Mouse (Mus musculus) CH12.LX (cell line): ENCODE results near the gene Srp9. TPM values are rescaled to one million over a fixed set of nuclear protein-coding genes. Genes with fewer than 3 reads are reported as not detected.
A peak's percentile ranks its signal among the peaks of the same experiment; 100 is the strongest.

Experiments used
- DNase-seq: peaks from one replicate; pipeline ENCODE4 v3.0.0-alpha.2; 2013; ENCODE audit errors: extremely low read depth
- H3K27ac ChIP-seq: 2 replicates; pipeline ENCODE4 v1.5.1; 2012; ENCODE audit warnings: low read depth, mild to moderate bottlenecking, control low read depth, moderate library complexity; ENCODE audit not compliant: insufficient read depth
- H3K27me3 ChIP-seq: replicated peaks from 2 replicates; pipeline ENCODE3; 2012; ENCODE audit warnings: inconsistent platforms
- H3K36me3 ChIP-seq, 2 experiments: replicated peaks in 1 of 2; 2 replicates each; pipeline versions ENCODE3 to v1.6.1; 2012; ENCODE audit warnings: inconsistent platforms in 1 of 2, low read length in 1 of 2, mild to moderate bottlenecking in 1 of 2, mixed read lengths in 1 of 2, moderate library complexity in 1 of 2; ENCODE audit not compliant: control insufficient read depth in 1 of 2, insufficient read depth in 1 of 2
- H3K4me1 ChIP-seq, 2 experiments: 2 replicates each; pipeline ENCODE4 v1.6.1; 2012; ENCODE audit warnings: inconsistent platforms in 1 of 2, moderate library complexity in 1 of 2; ENCODE audit not compliant: insufficient read depth in 2 of 2, control insufficient read depth in 1 of 2
- H3K4me2 ChIP-seq: 2 replicates; pipeline ENCODE4 v1.6.1; 2012; ENCODE audit warnings: low read depth, mild to moderate bottlenecking, control low read depth; ENCODE audit not compliant: poor library complexity, insufficient read depth, severe bottlenecking
- H3K4me3 ChIP-seq, 3 experiments: fragments of 150-350 bp in 1 of 3; sonication (generic) in 1 of 3; replicated peaks in 1 of 3; 2 replicates each; pipeline versions ENCODE3 to v1.5.1; 2011 to 2012; ENCODE audit warnings: low read depth in 2 of 3, low read length in 2 of 3, mild to moderate bottlenecking in 2 of 3, moderate library complexity in 2 of 3, control low read depth in 1 of 3, improper control_type of control experiment in 1 of 3, inconsistent platforms in 1 of 3, mixed read lengths in 1 of 3; ENCODE audit not compliant: poor library complexity in 1 of 3
- H3K79me2 ChIP-seq: replicated peaks from 2 replicates; pipeline ENCODE4 v1.6.1; 2012; ENCODE audit warnings: mild to moderate bottlenecking, moderate library complexity; ENCODE audit not compliant: control insufficient read depth, poor library complexity, insufficient read depth, severe bottlenecking; ENCODE audit errors: extremely low read depth
- H3K9ac ChIP-seq: 2 replicates; pipeline ENCODE4 v1.6.1; 2012; ENCODE audit warnings: low read depth, mild to moderate bottlenecking, control low read depth, moderate library complexity; ENCODE audit not compliant: insufficient read depth
- H3K9me3 ChIP-seq: replicated peaks from 2 replicates; pipeline ENCODE3; 2012; ENCODE audit warnings: low read length, inconsistent platforms, mixed read lengths
- BHLHE40 ChIP-seq: IDR thresholded peaks from 2 replicates; pipeline ENCODE4 v1.6.1; 2011; ENCODE audit warnings: mild to moderate bottlenecking, low read depth, low read length, improper control_type of control experiment
- CHD1 ChIP-seq: IDR thresholded peaks from 2 replicates; pipeline ENCODE4 v1.6.1; 2012; ENCODE audit warnings: low read depth, low read length, improper control_type of control experiment, inconsistent platforms
- CHD2 ChIP-seq: IDR thresholded peaks from 2 replicates; pipeline ENCODE4 v1.6.1; 2011; ENCODE audit warnings: low read length, improper control_type of control experiment
- E2F4 ChIP-seq: IDR thresholded peaks from 2 replicates; pipeline ENCODE4 v1.6.1; 2011; ENCODE audit warnings: low read depth, low read length, improper control_type of control experiment; ENCODE audit not compliant: insufficient replicate concordance
- EP300 ChIP-seq: IDR thresholded peaks from 2 replicates; pipeline ENCODE4 v1.6.1; 2011; ENCODE audit warnings: low read length, improper control_type of control experiment
- ETS1 ChIP-seq: conservative IDR thresholded peaks from 2 replicates; pipeline ENCODE4 v1.6.1; 2012; ENCODE audit warnings: low read depth, mild to moderate bottlenecking, inconsistent platforms, low read length, improper control_type of control experiment, moderate library complexity
- GABPA ChIP-seq: IDR thresholded peaks from 2 replicates; pipeline ENCODE4 v1.6.1; 2012; ENCODE audit warnings: low read depth, low read length, improper control_type of control experiment, inconsistent platforms; ENCODE audit not compliant: insufficient replicate concordance
- HCFC1 ChIP-seq: IDR thresholded peaks from 2 replicates; pipeline ENCODE4 v1.6.1; 2012; ENCODE audit warnings: low read depth, mild to moderate bottlenecking, inconsistent platforms, low read length, improper control_type of control experiment
- IRF4 ChIP-seq: IDR thresholded peaks from 2 replicates; pipeline ENCODE4 v1.6.1; 2014; ENCODE audit warnings: low read depth, mild to moderate bottlenecking, inconsistent platforms, low read length, improper control_type of control experiment
- JUN ChIP-seq: IDR thresholded peaks from 2 replicates; pipeline ENCODE4 v1.6.1; 2011; ENCODE audit warnings: low read depth, mild to moderate bottlenecking, low read length, improper control_type of control experiment, moderate library complexity; ENCODE audit not compliant: insufficient read depth
- JUND ChIP-seq: conservative IDR thresholded peaks from 2 replicates; pipeline ENCODE4 v1.6.1; 2011; ENCODE audit warnings: low read depth, low read length, improper control_type of control experiment
- KAT2A ChIP-seq: IDR thresholded peaks from 2 replicates; pipeline ENCODE4 v1.6.1; 2012; ENCODE audit warnings: low read length, improper control_type of control experiment, inconsistent platforms; ENCODE audit not compliant: insufficient replicate concordance
- MAFK ChIP-seq: IDR thresholded peaks from 2 replicates; pipeline ENCODE4 v1.6.1; 2011; ENCODE audit warnings: low read length, improper control_type of control experiment; ENCODE audit not compliant: insufficient replicate concordance
- MAX ChIP-seq: IDR thresholded peaks from 2 replicates; pipeline ENCODE4 v1.6.1; 2011; ENCODE audit warnings: low read length, improper control_type of control experiment
- MEF2A ChIP-seq: IDR thresholded peaks from 2 replicates; pipeline ENCODE4 v1.6.1; 2014; ENCODE audit warnings: low read depth, mild to moderate bottlenecking, inconsistent platforms, low read length, improper control_type of control experiment, borderline replicate concordance
- MXI1 ChIP-seq: IDR thresholded peaks from 2 replicates; pipeline ENCODE4 v1.6.1; 2011; ENCODE audit warnings: mild to moderate bottlenecking, low read depth, low read length, improper control_type of control experiment
- MYC ChIP-seq: IDR thresholded peaks from 2 replicates; pipeline ENCODE4 v1.6.1; 2011; ENCODE audit warnings: low read depth, mild to moderate bottlenecking, improper control_type of control experiment, low read length
- NELFE ChIP-seq: IDR thresholded peaks from 2 replicates; pipeline ENCODE4 v1.6.1; 2011; ENCODE audit warnings: low read depth, low read length, improper control_type of control experiment
- PAX5 ChIP-seq: IDR thresholded peaks from 2 replicates; pipeline ENCODE4 v1.6.1; 2012; ENCODE audit warnings: low read length, inconsistent platforms, mixed read lengths
- POLR2A ChIP-seq: IDR thresholded peaks from 2 replicates; pipeline ENCODE4 v1.6.1; 2011; ENCODE audit warnings: low read depth, mild to moderate bottlenecking, improper control_type of control experiment, low read length
- RAD21 ChIP-seq: IDR thresholded peaks from 2 replicates; pipeline ENCODE4 v1.6.1; 2011; ENCODE audit warnings: low read depth, mild to moderate bottlenecking, low read length, improper control_type of control experiment, moderate library complexity
- RCOR1 ChIP-seq: conservative IDR thresholded peaks from 2 replicates; pipeline ENCODE4 v1.6.1; 2012; ENCODE audit warnings: low read depth, mild to moderate bottlenecking, inconsistent platforms, low read length, improper control_type of control experiment
- SIN3A ChIP-seq: IDR thresholded peaks from 2 replicates; pipeline ENCODE4 v1.6.1; 2012; ENCODE audit warnings: low read length, improper control_type of control experiment, inconsistent platforms
- SMC3 ChIP-seq: IDR thresholded peaks from 2 replicates; pipeline ENCODE4 v1.6.1; 2011; ENCODE audit warnings: low read depth, low read length, improper control_type of control experiment
- TBP ChIP-seq: conservative IDR thresholded peaks from 2 replicates; pipeline ENCODE4 v1.6.1; 2011; ENCODE audit warnings: low read depth, low read length, improper control_type of control experiment
- TCF12 ChIP-seq: IDR thresholded peaks from 2 replicates; pipeline ENCODE4 v1.6.1; 2014; ENCODE audit warnings: low read depth, mild to moderate bottlenecking, inconsistent platforms, low read length, improper control_type of control experiment
- UBTF ChIP-seq: IDR thresholded peaks from 2 replicates; pipeline ENCODE4 v1.6.1; 2012; ENCODE audit warnings: low read depth, mild to moderate bottlenecking, inconsistent platforms, low read length, improper control_type of control experiment, moderate library complexity
- USF1 ChIP-seq: IDR thresholded peaks from 2 replicates; pipeline ENCODE4 v1.6.1; 2014; ENCODE audit warnings: low read depth, mild to moderate bottlenecking, inconsistent platforms, low read length, improper control_type of control experiment
- USF2 ChIP-seq: conservative IDR thresholded peaks from 2 replicates; pipeline ENCODE4 v1.6.1; 2011; ENCODE audit warnings: low read depth, low read length, improper control_type of control experiment
- ZKSCAN1 ChIP-seq: IDR thresholded peaks from 2 replicates; pipeline ENCODE4 v1.6.1; 2012; ENCODE audit warnings: low read depth, inconsistent platforms, low read length, improper control_type of control experiment, borderline replicate concordance
- ZMIZ1 ChIP-seq: IDR thresholded peaks from 2 replicates; pipeline ENCODE4 v1.6.1; 2012; ENCODE audit warnings: low read depth, mild to moderate bottlenecking, inconsistent platforms, low read length, improper control_type of control experiment
- ZNF384 ChIP-seq: IDR thresholded peaks from 2 replicates; pipeline ENCODE4 v1.6.1; 2012; ENCODE audit warnings: low read depth, low read length, improper control_type of control experiment, inconsistent platforms
- dilution Hi-C: fragments of 300-500 bp; cut with MboI; formaldehyde crosslinking; loops from 2 replicates; pipeline ENCODE4 v1.14.3; 2020; ENCODE audit warnings: low sequenced_read_pairs; ENCODE audit not compliant: extremely low pct_unique_long_range_greater_than_20kb, extremely low pct_ligation_motif_present
- in situ Hi-C: fragments of 300-500 bp; cut with MboI; formaldehyde crosslinking; loops from 3 replicates; pipeline ENCODE4 v1.14.3; 2019; ENCODE audit warnings: low sequenced_read_pairs, low pct_ligation_motif_present, low pct_unique_long_range_greater_than_20kb, mixed read lengths
- polyA plus RNA-seq: library from polyadenylated mRNA; unstranded; fragments of >175 nt; gene quantifications from 2 replicates; pipeline ENCODE4 v1.2.1, GENCODE M21; 2012; ENCODE audit warnings: low read depth; ENCODE audit not compliant: insufficient read length
- total RNA-seq, 2 experiments: library from RNA; depleted of rRNA; stranded (reverse); fragments of 300-350 nt in 1 of 2; fragments of >200 nt in 1 of 2; gene quantifications; 2 replicates each; pipeline ENCODE4 v1.2.3; 2012 to 2014

Srp9 gene
- total and polyA plus RNA-seq, 3 experiments = 135 to 221 (median 138) TPM

GRCm38 (mm10) chr1:182088844-182089418, 35.6 kb upstream of the Srp9 start (continued):
- no peak for TF ChIP-seq ZKSCAN1
- TF ChIP-seq MEF2A = peak; percentile 52
- no peak; the same call in 1 of the 2 replicates for TF ChIP-seq IRF4
- TF ChIP-seq USF2 = peak; percentile 96
- TF ChIP-seq PAX5 = no peak
- TF ChIP-seq CHD2 = no peak
- peak; percentile 95 for TF ChIP-seq USF1

GRCm38 (mm10) chr1:182089600-182090297, 34.8 kb upstream of the Srp9 start:
- H3K79me2 ChIP-seq = no peaks in the 10 kb centered on the region; the same call in 1 of the 2 replicates
- H3K36me3 ChIP-seq = no peaks in the 10 kb centered on the region
- peak overlapping the region; percentile 97 for H3K27ac ChIP-seq
- DNase-seq = no peak
- H3K4me3 ChIP-seq = peak overlapping the region in 1 of 3 experiments; percentile 1
- no peaks in the 10 kb centered on the region for H3K9me3 ChIP-seq
- in situ Hi-C loops = loop anchor here (5.0 kb wide), 1 partner anchor 67 kb away; no protein-coding TSS in a partner anchor
- peak overlapping the region; percentile 27 for H3K4me2 ChIP-seq
- H3K9ac ChIP-seq = peak overlapping the region; percentile 75
- H3K27me3 ChIP-seq = no peaks in the 10 kb centered on the region
- dilution Hi-C loops = no loop called here
- peaks cover 45 to 79% of the 10 kb centered on the region in 2 experiments for H3K4me1 ChIP-seq
- no peak for TF ChIP-seq JUN
- TF ChIP-seq ZMIZ1 = no peak
- no peak for TF ChIP-seq JUND
- TF ChIP-seq TCF12 = 0 out of 2 replicates have a peak, but pooled peaks have one; percentile 29
- TF ChIP-seq SMC3 = no peak
- TF ChIP-seq SIN3A = no peak
- TF ChIP-seq MAFK = no peak
- TF ChIP-seq BHLHE40 = peak; percentile 32; the same call in 1 of the 2 replicates
- peak; percentile 94 for TF ChIP-seq MAX
- TF ChIP-seq POLR2A = no peak
- no peak; the same call in 1 of the 2 replicates for TF ChIP-seq RAD21
- TF ChIP-seq IRF4 = peak; percentile 41; the same call in 1 of the 2 replicates
- TF ChIP-seq CHD2 = no peak
- no peak; the same call in 1 of the 2 replicates for TF ChIP-seq ETS1
- peak; percentile 35; the same call in 1 of the 2 replicates for TF ChIP-seq USF2
- no peak for TF ChIP-seq GABPA
- TF ChIP-seq ZKSCAN1 = no peak
- no peak for TF ChIP-seq KAT2A
- TF ChIP-seq MXI1 = peak; percentile 72; the same call in 1 of the 2 replicates
- no peak for TF ChIP-seq MEF2A
- no peak for TF ChIP-seq NELFE
- TF ChIP-seq MYC = peak; percentile 89
- no peak for TF ChIP-seq TBP
- no peak for TF ChIP-seq UBTF
- TF ChIP-seq CHD1 = no peak
- TF ChIP-seq RCOR1 = no peak
- no peak for TF ChIP-seq E2F4
- TF ChIP-seq PAX5 = no peak
- no peak for TF ChIP-seq HCFC1
- peak; percentile 54 for TF ChIP-seq USF1
- no peak for TF ChIP-seq ZNF384
- no peak for TF ChIP-seq EP300
